Mouse (Mus musculus) thymus, postnatal 10 days (tissue): Measurements from ENCODE around the gene Dclk2.

Experiments
- DNase-seq, 2 experiments: peaks; one replicate each; pipeline ENCODE4 v3.0.0; 2021; ENCODE audit warnings: low spot score in 2 of 2

The Dclk2 gene

GRCm38 (mm10) chr3:86759383-86759782, 161.3 kb downstream of the Dclk2 start:
- no peak for DNase-seq

- no peak for DNase-seq
These were observed 161.9 kb downstream of the Dclk2 start for GRCm38 (mm10) chr3:86758727-86759126.

- DNase-seq: no peak
These were observed 164.1 kb downstream of the Dclk2 start for GRCm38 (mm10) chr3:86756548-86756947.

GRCm38 (mm10) chr3:86754595-86755557, 165.8 kb downstream of the Dclk2 start:
- DNase-seq: no peak

GRCm38 (mm10) chr3:86754178-86754577, 166.5 kb downstream of the Dclk2 start:
- DNase-seq: no peak

GRCm38 (mm10) chr3:86750652-86751051, 170.0 kb downstream of the Dclk2 start:
- no peak for DNase-seq

- no peak for DNase-seq
These were observed 174.7 kb downstream of the Dclk2 start for GRCm38 (mm10) chr3:86745769-86746512.

- no peak for DNase-seq
These were observed 175.3 kb downstream of the Dclk2 start for GRCm38 (mm10) chr3:86745348-86745747.

- DNase-seq: no peak
These were observed 180.9 kb downstream of the Dclk2 start for GRCm38 (mm10) chr3:86739745-86740144.

GRCm38 (mm10) chr3:86738831-86739230, 181.8 kb downstream of the Dclk2 start:
- DNase-seq: no peak
